Mouse (Mus musculus): ENCODE measurements around the gene Ndufc2. TPM values are rescaled to one million over a fixed set of nuclear protein-coding genes. Genes with fewer than 3 reads are reported as not detected.
"Not testable (repeated sequence)": the region's sequence is repeated elsewhere in the genome, so short reads cannot be mapped to it uniquely, and the experiment has no call there.

Gene Ndufc2
- polyA plus RNA-seq, 1 experiment, result 46.2 TPM

DNA sequence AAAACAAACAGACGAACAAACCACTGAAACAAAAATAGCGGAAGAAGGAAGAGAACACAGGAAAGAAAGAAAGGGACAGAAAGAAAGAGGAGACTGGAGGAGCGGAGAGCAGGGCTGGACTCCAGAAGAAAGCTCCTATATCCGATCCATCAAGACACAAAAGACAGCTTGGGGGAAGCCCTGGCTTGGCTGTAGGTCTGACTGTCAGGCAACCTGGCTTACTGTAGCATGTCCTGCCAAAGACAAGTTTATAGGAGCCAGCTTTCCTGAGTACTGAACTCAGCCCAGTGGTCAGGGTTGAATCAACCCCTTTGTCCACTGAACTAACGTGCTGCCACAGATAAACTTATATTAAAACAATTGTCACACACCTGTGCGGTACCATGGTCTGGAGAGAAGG, 27.5 kb downstream of the Ndufc2 start:
- Histone ChIP-seq H3K27me3 (ENCODE audit: control insufficient read depth, insufficient read depth, low read length) (no peaks in the 10 kb centered on the region), H3K27ac (ENCODE audit: control insufficient read depth, insufficient read depth, low read depth, low read length) (no peak overlapping the region), H3K4me3 (ENCODE audit: control insufficient read depth, low read depth, low read length) (no peak overlapping the region), H3K36me3 (ENCODE audit: control insufficient read depth, insufficient read depth, low read length) (no peaks in the 10 kb centered on the region), H3K4me1 (ENCODE audit: control insufficient read depth, insufficient read depth, low read length) (peaks cover 4% of the 10 kb centered on the region; the same call in 1 of the 2 replicates)
- no peak for TF ChIP-seq POLR2A (IDR thresholded peaks at IDR 0.05; ENCODE audit: control insufficient read depth, low read depth, low read length)
- no peak for TF ChIP-seq CTCF (IDR thresholded peaks at IDR 0.05; ENCODE audit: control insufficient read depth, insufficient read depth, insufficient replicate concordance, low read depth, low read length)

GRCm38 (mm10) chr7:97427778-97428420, 28.1 kb downstream of the Ndufc2 start:
- H3K36me3 ChIP-seq (ENCODE audit: control insufficient read depth, insufficient read depth, low read length), result no peaks in the 10 kb centered on the region
- TF ChIP-seq CTCF (IDR thresholded peaks at IDR 0.05; ENCODE audit: control insufficient read depth, insufficient read depth, insufficient replicate concordance, low read depth, low read length) (no peak), POLR2A (IDR thresholded peaks at IDR 0.05; ENCODE audit: control insufficient read depth, low read depth, low read length) (no peak)
- peaks cover 4% of the 10 kb centered on the region; the same call in 1 of the 2 replicates for H3K4me1 ChIP-seq (ENCODE audit: control insufficient read depth, insufficient read depth, low read length)
- no peak overlapping the region for H3K4me3 ChIP-seq (ENCODE audit: control insufficient read depth, low read depth, low read length)
- H3K27me3 ChIP-seq (ENCODE audit: control insufficient read depth, insufficient read depth, low read length), result no peaks in the 10 kb centered on the region
- peak overlapping the region; percentile 10; the same call in 1 of the 2 replicates for H3K27ac ChIP-seq (ENCODE audit: control insufficient read depth, insufficient read depth, low read depth, low read length)

DNA sequence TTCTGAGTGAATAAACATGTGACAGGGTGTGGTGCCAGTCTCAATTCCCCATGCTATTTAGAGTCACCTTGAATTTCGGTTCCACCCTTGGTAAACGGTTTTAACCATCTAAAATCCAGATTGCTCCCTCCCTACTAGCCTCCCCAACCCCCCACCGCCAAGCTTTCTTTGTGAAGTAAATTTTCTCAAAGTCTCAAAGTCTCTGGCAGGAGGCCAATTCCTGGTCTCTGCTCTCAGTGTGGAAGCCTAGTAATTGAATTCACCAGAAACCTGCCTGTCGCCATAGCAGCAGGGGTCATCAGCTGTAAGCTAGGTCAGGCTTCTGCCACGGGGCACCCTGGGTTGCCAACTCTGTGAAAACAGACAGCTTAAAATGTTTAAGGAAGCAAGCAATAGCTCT, 29.9 kb downstream of the Ndufc2 start:
- TF ChIP-seq CTCF (IDR thresholded peaks at IDR 0.05; ENCODE audit: control insufficient read depth, insufficient read depth, insufficient replicate concordance, low read depth, low read length), result no peak
- TF ChIP-seq POLR2A (IDR thresholded peaks at IDR 0.05; ENCODE audit: control insufficient read depth, low read depth, low read length), result no peak
- Histone ChIP-seq H3K27ac (ENCODE audit: control insufficient read depth, insufficient read depth, low read depth, low read length) (no peak overlapping the region), H3K36me3 (ENCODE audit: control insufficient read depth, insufficient read depth, low read length) (no peaks in the 10 kb centered on the region), H3K4me1 (ENCODE audit: control insufficient read depth, insufficient read depth, low read length) (peaks cover 4% of the 10 kb centered on the region; the same call in 1 of the 2 replicates), H3K27me3 (ENCODE audit: control insufficient read depth, insufficient read depth, low read length) (no peaks in the 10 kb centered on the region), H3K4me3 (ENCODE audit: control insufficient read depth, low read depth, low read length) (no peak overlapping the region)

DNA sequence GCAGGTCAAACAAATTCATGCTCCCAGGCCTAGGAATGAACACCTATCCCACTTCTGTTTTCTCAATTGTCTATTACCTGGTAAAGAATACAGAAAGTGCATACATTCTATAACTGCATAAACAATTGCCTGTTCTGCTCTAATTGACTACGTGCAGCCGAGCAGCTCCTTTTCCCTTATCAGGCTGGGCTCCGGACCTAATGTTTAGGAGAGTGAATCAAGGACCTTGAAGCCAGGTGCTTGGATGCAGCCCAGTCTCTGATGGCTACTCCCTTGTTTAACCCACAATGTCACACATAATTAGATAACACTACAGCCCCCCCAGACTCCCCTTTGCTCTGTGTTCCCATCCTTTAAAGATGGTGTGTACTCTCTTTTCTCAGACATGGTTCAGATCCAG, 33.7 kb downstream of the Ndufc2 start:
- not testable (repeated sequence) for H3K4me3 ChIP-seq (ENCODE audit: control insufficient read depth, low read depth, low read length); H3K4me1 ChIP-seq (ENCODE audit: control insufficient read depth, insufficient read depth, low read length); H3K27me3 ChIP-seq (ENCODE audit: control insufficient read depth, insufficient read depth, low read length); H3K36me3 ChIP-seq (ENCODE audit: control insufficient read depth, insufficient read depth, low read length)
- H3K27ac ChIP-seq (ENCODE audit: control insufficient read depth, insufficient read depth, low read depth, low read length), result peak overlapping the region; percentile 58

DNA sequence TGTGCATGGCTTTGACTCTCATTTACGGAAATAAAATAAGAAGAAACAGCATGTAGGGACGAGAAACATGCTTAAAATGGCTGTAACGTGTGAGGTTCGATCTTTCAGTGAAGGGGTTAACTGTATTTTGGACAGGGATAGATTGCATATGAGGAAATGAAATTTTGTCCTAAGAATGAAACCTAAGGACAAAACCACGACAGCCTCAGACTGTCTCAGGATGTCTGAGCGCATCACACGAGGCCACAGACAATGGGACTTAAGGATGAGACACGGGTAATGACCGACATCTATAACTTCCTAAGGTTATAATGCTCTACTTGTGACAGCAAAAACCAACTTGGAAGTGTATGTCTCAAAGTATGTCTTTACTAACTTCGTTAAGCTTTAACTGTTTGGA, 34.7 kb downstream of the Ndufc2 start:
- no peak overlapping the region for H3K4me3 ChIP-seq (ENCODE audit: control insufficient read depth, low read depth, low read length)

GRCm38 (mm10) chr7:97438986-97439385, 39.2 kb downstream of the Ndufc2 start:
- TF ChIP-seq CTCF (IDR thresholded peaks at IDR 0.05; ENCODE audit: control insufficient read depth, insufficient read depth, insufficient replicate concordance, low read depth, low read length) (no peak), POLR2A (IDR thresholded peaks at IDR 0.05; ENCODE audit: control insufficient read depth, low read depth, low read length) (no peak)
- H3K4me1 ChIP-seq (ENCODE audit: control insufficient read depth, insufficient read depth, low read length), result no peaks in the 10 kb centered on the region

More for the DNA sequence above, 34.7 kb downstream of the Ndufc2 start:
- no peaks in the 10 kb centered on the region for H3K4me1 ChIP-seq (ENCODE audit: control insufficient read depth, insufficient read depth, low read length)
- TF ChIP-seq POLR2A (IDR thresholded peaks at IDR 0.05; ENCODE audit: control insufficient read depth, low read depth, low read length), result no peak
- no peak for TF ChIP-seq CTCF (IDR thresholded peaks at IDR 0.05; ENCODE audit: control insufficient read depth, insufficient read depth, insufficient replicate concordance, low read depth, low read length)
- no peaks in the 10 kb centered on the region for H3K27me3 ChIP-seq (ENCODE audit: control insufficient read depth, insufficient read depth, low read length)
- peak overlapping the region; percentile 58; the same call in 1 of the 2 replicates for H3K27ac ChIP-seq (ENCODE audit: control insufficient read depth, insufficient read depth, low read depth, low read length)
- H3K36me3 ChIP-seq (ENCODE audit: control insufficient read depth, insufficient read depth, low read length), result no peaks in the 10 kb centered on the region

GRCm38 (mm10) chr7:97446171-97446925, 46.5 kb downstream of the Ndufc2 start:
- H3K27me3 ChIP-seq (ENCODE audit: control insufficient read depth, insufficient read depth, low read length), result no peaks in the 10 kb centered on the region
- no peaks in the 10 kb centered on the region; the same call in 1 of the 2 replicates for H3K4me1 ChIP-seq (ENCODE audit: control insufficient read depth, insufficient read depth, low read length)
- peak overlapping the region; percentile 68; the same call in 1 of the 2 replicates for H3K27ac ChIP-seq (ENCODE audit: control insufficient read depth, insufficient read depth, low read depth, low read length)
- TF ChIP-seq POLR2A (IDR thresholded peaks at IDR 0.05; ENCODE audit: control insufficient read depth, low read depth, low read length), result no peak
- no peaks in the 10 kb centered on the region for H3K36me3 ChIP-seq (ENCODE audit: control insufficient read depth, insufficient read depth, low read length)
- no peak overlapping the region for H3K4me3 ChIP-seq (ENCODE audit: control insufficient read depth, low read depth, low read length)

More at GRCm38 (mm10) chr7:97438986-97439385, 39.2 kb downstream of the Ndufc2 start:
- Histone ChIP-seq H3K36me3 (ENCODE audit: control insufficient read depth, insufficient read depth, low read length) (no peaks in the 10 kb centered on the region), H3K27me3 (ENCODE audit: control insufficient read depth, insufficient read depth, low read length) (no peaks in the 10 kb centered on the region), H3K4me3 (ENCODE audit: control insufficient read depth, low read depth, low read length) (no peak overlapping the region), H3K27ac (ENCODE audit: control insufficient read depth, insufficient read depth, low read depth, low read length) (no peak overlapping the region; the same call in 1 of the 2 replicates)

All from testis, adult 2 months (tissue).